Mouse (Mus musculus): ENCODE results near the gene Srbd1.

The Srbd1 gene

DNA sequence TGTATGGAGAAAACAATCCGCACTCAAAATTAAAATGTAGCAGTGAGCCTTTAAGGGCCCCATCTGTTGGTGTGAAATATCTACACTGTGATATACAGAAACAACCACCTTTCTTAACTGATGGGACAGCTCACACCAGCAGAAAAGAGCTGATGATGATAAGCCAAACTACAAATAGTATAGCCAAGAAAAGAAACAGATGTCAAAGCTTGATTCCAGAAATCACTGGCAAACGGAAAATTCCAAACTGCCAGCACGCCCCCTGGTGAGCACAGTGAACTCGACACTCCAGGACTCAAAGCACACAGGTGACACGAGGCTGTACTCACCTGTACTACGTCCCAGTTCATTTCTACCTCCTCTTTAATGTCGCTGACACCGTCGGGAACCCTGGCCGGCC lies 9.1 kb downstream of the Srbd1 start:
- no peak for DNase-seq

DNA sequence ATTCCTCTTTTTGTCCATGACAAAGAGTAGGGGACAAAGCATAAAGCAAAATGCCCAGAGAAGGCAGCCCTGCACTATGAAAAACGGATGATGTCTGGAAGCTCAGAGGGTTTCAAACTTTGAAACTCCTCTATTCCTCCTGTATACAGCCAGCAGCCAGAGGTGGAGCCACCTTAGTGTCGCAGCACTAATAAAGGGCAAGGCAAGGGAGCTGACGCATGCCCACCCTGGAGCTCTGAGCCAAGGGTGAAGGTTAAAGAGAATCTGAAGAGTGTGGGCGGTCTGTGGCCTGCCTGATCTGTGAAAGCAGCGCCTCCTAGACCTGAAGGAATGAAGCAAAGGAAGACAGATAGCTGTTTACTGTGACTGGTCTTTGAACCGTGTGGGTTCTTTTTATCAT lies 10.5 kb downstream of the Srbd1 start:
- no peak for DNase-seq

DNA sequence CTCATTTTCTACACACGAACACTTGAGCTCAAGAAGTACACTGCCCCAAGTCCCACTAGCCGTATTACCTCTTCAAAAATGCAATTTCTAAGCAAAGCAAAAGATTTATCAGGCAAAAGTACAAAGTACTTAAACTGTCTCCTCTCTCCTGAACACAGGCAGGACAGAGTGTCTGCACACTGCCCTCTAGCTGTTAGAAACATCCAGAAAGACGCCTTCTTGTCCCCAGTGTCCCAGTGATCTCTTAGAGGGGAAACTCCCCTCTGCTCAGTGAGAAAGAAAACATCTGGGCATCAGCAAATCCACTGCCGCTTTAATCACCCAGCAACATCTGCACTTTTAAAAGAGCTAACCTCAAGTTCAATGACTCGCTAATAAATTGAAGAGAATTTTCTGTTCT lies 12.4 kb downstream of the Srbd1 start:
- no peak for DNase-seq

DNA sequence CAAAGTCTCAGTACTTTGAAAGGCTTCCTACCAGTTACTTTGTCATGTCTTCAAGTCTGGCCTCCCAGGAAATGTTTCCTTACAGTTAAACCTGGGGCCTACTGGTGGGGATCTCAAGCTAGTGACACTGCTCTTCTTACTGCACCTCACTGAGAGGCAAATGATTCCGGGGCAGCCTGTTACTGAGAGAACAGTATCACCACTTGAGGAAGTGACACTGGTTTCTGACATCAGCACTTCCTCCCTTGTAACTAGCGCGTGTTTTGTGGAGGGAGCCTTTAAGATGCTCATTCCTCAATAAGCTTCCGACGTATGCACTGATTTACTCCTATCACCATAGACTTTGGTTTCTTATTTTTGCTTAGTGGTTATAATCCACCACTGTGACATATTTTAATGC lies 16.8 kb downstream of the Srbd1 start:
- no peak for DNase-seq

DNA sequence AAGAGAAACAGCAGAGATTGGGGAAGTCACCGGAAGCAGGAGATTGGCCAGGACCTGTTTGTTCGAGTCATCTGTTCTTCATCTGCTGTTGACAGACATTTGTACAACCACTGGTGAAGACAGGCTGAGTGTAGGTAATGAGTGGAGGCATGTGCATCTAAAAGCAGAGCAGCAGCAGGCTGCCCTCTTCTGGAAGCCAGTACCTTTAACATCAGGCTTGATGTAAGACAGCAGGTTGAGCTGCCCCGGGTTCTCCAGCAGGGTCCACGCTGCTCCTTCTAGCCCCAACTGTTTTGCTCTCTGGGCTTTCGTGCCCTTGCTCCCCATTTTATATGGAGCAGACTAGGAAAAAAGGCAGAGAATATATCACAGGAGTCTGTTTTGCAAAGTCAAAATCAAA lies 19.1 kb downstream of the Srbd1 start:
- no peak for DNase-seq

DNA sequence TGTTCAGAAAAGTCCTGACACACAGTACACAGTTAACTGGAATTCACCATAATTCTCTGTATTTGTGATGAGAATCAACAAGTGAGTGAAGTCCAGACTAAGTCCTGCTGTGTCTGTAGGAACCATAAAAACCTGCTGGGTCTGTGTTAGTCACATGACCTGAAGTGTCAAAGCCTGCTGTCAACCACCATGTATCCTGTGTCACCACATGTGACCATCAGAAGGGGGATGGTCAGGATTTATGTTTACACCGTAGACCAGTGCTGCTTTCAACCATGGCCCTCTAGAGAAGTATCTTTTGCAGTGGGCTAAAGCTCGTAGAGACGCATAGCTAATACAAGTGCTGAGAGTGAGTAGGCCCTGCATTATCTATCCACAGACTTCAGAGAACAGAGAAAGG lies 21.8 kb downstream of the Srbd1 start:
- no peak for DNase-seq

DNA sequence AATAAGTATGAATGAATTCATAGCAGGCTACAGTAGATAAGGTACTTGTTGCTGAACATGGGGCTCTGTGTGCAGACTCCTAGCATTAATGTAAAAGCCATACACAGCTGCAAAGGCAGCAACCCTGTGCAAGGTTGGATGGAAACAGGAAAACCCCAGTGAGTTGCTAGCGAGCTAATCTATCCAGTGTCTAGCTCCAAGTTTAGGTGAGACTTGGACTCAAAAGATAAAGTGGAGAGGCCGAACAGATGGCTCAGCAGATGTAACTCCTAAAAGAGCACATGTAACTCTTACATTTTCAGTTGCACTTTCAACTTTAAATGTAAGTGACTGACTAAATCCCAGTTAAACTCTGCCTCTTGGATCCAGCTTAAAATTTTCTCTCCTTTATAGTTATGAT lies 48.1 kb downstream of the Srbd1 start:
- no peak for DNase-seq

DNA sequence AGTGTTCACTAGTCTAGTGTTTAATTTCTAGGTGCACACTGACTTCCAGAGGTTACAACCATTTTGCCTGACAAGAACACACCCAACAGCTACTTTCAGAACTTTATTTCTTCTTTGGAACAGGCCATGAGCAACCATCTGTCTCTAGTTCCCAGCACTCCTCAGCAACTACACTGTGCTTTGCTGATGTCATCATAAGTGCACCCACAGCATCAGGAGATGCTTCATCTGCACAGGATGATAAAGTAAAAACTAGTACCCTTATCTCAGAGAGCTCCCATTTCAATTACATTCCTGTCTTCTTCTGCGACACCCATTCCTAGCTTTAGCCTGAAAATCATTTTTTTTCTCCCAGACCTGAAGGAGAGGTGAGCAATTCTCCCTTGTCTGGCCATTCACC lies 51.9 kb downstream of the Srbd1 start:
- no peak for DNase-seq

DNA sequence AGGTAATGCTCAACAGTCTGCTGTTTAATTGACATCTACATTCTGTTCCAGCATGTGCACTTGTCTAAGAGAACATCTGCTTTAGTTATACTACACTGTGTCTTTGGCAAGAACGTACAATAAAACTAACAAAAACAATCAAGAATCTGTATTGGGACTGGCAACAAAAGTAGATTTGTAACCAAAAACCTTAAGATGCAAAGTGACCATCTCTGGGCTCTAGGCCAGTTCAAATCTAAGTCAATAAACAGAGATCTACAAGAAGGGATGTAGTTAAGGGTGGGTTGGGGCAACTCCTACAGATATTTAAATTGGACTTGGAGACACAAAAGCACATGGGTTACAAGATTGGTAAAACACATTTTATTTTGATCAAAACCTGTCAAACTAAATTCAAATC lies 53.3 kb downstream of the Srbd1 start:
- DNase-seq: no peak

DNA sequence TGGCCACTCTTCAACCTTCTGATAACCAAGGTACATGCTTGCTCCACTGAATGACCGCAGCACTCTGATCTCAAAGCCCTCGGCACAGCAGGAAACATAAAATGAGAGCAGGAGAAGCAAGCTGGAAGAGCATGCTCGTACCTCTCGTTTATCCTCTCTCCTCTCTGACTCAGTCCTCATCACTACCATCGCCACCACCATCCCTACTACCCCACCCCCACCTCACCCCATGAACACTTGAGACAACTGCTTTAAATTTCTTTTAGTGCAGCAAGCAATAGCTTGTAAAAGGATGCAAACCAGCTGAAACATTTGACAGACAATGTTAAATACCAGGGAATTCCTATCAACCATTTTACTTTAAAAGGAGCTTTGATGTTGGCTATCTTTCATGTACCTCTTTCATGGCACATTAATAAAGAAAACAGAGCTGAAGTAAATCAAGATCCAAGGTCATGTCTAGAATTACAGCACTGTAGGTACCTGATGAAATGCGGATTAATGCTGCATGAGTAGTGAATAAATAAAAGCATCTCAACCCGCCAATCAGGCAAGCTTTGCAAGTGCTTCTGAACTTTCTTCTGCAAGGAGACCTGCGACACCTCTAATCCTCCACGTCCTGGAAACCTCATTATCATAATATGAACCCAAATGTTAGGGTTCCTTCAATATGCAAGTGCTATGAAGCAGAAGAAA lies 54.9 kb downstream of the Srbd1 start:
- no peak for DNase-seq

DNA sequence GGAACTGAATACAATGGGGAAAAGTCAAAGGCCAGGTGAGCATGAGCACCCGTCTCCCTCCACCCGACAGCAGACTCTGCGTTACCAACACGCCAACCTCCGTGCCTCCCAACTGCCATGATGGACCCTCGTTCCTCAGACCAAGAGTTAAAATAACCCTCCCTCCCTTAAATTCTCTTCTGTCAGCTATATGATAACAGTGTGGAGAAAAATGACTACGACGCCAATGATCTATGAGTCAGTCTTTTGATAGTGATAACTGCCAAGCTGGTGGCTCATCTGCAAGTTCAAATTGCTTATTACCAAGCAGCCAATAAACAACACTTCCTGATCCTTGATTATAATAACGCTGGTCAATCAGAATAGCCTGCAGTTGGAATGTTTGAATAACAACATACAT lies 57.1 kb downstream of the Srbd1 start:
- DNase-seq: no peak

DNA sequence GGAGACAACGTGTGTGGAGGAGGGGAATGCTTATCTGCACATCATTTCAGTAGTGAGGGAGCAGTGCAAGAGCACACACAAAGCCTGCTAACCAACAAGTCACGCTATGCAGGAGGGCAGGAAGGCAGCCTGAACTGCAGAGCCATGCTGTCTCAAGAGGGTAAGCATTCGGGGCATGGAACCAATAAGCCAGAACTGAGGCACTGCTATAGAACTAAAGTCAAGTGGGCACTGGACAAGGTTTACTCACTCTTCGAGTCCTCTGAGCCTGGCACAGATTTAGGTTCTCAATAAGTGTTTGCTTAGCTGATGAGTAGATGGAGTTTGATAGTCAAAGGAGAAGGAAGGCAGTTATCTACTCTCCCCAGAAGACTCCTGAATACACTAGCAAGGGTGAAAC lies 58.8 kb downstream of the Srbd1 start:
- no peak for DNase-seq

DNA sequence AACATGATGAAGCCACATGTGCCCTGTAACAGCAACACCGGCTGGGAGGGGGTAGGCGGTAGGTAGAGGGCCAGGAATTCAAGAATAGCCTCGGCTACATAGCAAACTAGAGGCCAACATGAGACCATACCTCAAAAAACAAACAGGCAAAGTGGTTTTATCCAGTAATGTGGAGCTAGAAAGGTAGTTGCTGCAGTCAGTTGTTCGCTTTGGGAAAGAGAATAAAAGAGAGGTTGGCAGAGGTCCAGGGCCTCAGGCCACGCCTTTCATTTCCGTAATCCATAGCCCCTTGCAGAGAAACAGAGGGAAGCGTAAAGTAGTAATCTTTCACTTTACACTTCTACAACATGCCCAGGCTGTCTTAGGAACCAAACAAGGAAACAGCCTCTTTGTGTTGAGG lies 61.8 kb downstream of the Srbd1 start:
- no peak for DNase-seq

DNA sequence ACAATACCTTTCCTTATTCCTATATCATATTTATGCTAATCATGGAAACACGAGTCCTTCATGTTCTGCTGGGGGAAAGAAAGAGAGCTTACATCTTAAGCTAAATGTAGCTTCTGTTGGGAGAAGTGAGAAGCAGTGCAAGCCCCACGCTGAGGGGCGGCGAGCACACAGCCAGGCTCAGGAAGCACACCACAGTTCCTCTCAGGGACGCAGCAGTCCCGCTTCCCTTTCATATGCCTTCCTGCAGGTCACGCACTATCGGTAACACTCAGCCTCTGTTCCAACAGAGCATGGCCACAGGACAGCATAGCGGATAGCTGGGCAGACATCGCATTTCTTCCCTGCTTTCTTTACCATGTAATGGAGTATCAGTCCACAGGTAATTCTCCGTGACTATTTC lies 66.9 kb downstream of the Srbd1 start:
- DNase-seq: no peak

DNA sequence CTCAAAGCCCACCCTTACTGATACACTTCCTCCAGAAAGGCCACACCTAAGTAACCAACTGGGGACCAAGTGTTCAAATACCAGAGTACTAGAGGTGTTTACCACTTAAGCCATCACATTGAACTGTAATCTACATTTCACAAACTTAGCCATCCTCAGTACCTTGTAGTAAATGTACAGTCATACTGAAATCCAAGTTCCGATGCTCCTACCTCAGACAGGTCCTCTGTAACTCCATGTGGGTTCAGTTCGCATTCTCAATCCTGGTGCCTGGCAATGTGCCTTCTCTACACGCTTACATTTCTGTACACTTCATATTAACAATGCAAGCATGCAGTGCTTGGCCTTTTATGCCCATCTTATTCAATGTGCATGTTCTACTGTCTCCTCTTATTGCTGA lies 77.5 kb downstream of the Srbd1 start:
- DNase-seq: no peak

DNA sequence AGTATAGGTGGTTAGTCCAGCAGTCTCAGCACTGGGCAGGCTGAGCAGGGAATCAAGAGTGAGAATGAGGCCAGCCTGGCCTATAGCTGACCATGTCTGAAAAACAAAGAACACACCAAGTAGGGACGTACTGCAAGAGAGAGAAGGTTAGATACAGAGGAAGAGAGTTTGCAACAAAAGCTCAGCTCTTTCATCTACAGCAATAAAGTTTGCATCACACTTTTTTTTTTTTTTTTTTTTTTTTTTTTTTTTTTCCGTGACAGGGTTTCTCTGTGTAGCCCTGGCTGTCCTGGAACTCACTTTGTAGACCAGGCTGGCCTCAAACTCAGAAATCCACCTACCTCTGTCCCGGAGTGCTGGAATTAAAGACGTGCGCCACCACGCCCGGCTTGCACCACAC lies 79.1 kb downstream of the Srbd1 start:
- no peak for DNase-seq

DNA sequence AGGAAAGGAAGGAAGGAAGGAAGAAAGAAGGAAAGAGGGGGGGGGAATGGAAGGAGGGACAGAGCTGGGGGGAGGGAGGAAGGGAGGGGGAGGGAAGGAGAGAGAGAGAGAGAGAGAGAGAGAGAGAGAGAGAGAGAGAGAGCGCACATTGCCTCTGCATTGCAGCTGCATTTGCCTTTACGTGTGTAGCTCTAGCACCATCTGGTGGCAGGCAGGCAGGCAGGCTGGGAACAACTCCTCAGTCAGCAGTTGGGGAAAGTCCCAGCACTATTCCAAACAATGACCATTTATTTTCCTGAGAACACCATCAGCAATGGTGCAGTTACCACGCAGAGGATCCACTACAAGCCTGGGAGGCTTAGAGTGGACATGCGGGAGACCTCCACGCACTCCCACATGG lies 81.5 kb downstream of the Srbd1 start:
- peak; percentile 47 to 57 for DNase-seq

DNA sequence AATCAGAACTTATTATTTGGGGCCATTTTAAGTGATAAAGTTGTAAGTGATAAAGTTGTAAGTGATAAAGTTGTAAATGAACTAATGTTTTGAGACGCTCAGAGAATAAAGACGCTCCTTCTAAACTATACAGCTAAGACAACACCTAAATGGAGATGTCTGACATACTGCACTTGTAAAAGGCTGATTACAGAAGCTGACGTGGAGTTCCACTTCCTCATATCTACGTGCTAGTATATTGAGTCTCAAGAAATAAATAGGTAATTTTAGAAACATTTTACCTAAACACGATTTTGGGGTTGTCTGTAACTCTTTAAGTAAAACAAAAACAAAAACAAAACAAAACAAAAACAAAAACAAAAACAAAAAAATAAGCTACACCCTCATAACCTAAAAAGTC lies 84.1 kb downstream of the Srbd1 start:
- DNase-seq: no peak

DNA sequence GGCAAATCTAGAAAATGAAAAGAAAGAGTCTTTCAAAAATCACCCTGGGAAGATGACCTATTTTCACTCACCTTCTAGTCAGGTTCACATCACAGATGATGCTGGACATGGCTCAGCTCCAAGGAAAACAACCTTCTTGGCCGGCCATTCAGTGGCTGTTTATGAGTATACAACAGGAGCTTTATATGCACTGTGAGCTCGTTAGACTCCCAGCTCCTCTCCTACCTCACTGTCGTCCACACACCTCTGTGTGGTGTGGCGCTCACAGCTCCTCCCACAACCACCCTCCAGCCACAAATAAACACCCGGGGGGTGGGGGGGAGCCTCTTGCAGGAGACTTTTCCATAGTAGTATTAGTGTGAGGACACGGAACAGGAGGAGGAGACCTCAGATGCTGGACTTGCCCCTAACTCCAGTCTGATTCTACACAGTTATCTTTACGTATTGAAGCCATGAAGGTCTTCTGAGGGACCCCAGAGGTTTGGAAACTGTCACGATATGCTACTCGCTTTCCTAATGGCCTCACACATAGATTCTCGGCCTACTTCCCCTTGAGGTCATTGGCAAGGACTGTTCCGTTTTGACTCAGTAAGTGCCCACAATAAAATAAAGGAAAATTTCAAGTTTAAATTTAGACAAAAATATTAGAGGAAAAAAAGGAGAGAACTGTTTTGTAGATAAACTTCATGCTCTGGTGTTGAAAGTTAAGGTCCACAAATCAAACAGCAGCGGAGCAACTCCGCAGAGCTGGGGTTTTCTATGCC lies 104.6 kb downstream of the Srbd1 start:
- no peak for DNase-seq

DNA sequence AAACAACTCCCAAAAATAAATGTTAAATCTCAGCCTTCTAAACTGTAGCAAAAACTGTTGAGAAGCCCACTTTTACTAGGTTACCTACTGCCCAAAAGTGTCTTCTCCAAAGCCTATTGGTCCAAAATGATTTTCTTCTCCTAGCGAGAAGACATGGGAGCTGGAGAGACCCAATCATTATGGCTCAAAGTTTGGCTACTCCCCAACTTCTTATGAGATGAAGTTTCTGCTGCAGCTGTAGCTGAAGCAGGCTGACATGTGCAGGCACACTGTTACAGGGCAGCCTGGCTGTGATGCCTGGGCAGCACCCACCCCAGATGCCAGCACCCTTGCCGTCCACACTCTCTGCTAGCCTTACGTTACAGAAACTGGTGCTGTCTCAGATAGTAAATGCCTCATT lies 105.2 kb downstream of the Srbd1 start:
- no peak for DNase-seq

DNA sequence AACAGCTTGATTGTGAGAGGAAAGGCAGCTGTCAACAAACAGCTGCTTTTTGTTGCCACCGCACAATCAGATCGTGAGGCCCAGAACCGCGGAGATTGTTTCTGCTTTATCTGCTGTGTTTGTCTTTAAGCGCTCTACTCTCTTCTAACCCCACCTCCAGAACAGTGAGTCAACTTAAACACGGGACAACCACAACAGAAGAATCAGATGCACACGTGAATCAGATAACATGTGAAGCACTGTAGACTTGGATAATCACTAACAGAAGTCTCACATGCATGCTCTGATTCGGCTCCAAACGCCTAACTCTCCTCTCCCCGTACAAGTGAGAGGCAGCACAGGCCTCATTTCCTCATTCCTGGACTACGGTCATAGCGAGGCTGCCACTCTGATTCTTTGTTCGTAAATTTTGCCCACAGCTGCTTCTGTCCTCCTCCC lies 106.7 kb downstream of the Srbd1 start:
- DNase-seq: no peak

DNA sequence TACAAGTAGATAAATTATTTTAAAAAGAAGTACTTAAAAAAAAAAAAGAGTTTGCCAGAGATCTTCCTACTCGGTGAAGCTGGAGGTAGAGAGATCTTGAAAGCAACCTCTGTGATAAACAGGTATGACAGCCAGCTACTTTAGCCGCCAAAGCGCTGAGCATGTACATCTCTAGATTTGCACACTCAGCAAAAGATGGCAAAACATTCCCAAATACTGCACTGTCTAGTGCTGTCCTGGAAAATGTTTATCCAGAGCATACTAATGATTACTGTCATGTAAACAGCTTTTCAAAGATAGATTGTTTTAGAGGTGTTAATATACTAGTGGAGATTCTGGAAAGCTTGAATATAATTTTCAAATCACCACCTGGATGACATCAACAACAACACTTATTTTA lies 109.4 kb downstream of the Srbd1 start:
- DNase-seq: no peak

DNA sequence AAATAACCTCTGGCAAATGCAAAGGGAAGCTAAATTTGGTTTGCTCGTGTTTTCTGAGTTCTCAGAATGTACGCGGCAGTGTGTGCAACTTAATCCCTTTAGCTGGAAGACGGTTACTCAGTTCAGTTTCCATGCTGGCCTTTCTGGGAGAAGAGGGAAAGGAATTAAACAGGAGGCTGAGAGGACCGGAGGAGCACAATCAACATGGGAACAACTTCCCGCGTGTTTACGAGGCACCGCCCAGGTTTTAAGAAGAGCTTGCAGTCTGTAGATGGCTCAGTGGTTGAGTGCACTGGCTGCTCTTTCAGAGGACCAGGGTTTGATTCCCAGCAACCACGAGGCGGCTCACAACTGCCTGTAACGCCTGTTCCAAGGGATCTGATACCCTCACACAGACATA lies 109.8 kb downstream of the Srbd1 start:
- no peak for DNase-seq

DNA sequence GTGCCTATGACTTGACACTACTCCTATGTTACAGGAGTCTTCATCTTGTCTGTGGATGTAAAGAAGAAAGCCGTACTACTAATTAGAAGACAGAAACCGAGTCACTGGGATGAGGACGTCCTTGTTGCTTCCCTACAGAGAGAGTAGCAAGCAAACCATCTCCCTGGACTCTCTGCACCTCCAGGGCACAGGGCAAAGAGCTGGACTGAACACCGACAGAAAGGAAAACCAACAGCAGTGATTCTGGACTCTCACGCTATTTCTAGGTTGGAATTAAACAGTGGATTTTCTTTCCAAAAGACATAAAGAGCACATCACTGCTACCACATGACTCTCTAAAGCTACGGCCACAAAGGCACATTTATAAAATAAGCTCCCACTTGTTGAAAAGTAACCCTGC lies 110.3 kb downstream of the Srbd1 start:
- no peak for DNase-seq

Data from cerebellum, postnatal 36 days (tissue).